Mouse (Mus musculus) testis, adult 10 weeks (tissue): Measurements from ENCODE around the gene Cd2bp2. TPM values are rescaled to one million over a fixed set of nuclear protein-coding genes. Genes with fewer than 3 reads are reported as not detected.

Source experiments
- polyA plus RNA-seq: library from polyadenylated mRNA; stranded (reverse); fragments of 350-450 nt; fragmentation: Illumina TruSeq; extraction: RNeasy Lipid Tissue Mini Kit (QIAGEN cat#74804); gene quantifications from one replicate; pipeline ENCODE4 v1.2.3, GENCODE M21; 2014; ENCODE audit warnings: low read depth, low replicate concordance

Gene Cd2bp2
- polyA plus RNA-seq, result 8.9 TPM

DNA sequence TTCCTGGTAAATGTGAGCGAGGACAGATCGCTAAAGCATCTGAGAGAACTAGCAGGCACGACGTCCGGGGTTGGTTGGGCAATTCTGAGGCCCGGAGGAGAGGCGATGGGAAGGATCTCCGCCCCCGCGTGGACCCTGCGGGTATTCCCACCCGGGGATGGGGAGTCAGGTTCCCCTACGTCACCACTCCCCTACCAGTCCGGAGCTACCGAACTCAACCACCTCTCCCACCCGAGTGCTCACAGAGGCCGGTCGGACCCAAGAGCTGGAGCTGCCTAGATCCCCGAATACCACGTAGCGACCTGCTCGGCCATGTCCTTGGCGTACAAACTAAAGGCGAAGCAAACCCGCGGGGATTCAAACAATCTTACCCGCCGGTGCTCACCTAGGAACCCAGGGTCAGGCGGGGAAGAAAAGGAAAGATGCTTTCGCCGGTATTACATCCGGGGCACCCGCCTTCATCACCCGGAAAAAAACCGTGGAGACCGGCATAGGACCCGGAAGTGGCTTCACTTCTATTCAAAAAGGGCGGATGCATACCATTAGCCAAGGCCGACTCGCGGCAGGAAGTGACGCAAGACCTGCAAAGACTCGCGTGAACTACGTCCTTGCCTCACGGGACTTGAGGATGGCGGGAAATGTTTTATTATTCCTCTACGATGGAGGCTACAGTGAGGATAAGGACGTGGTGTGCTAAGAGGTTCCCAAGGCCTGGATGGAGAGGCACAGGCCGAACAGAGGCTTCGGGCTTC, at the start of gene Cd2bp2:
Gene Cd2bp2, minus strand, starts transcription at position 507 of the 752 bp plus-strand sequence.

DNA sequence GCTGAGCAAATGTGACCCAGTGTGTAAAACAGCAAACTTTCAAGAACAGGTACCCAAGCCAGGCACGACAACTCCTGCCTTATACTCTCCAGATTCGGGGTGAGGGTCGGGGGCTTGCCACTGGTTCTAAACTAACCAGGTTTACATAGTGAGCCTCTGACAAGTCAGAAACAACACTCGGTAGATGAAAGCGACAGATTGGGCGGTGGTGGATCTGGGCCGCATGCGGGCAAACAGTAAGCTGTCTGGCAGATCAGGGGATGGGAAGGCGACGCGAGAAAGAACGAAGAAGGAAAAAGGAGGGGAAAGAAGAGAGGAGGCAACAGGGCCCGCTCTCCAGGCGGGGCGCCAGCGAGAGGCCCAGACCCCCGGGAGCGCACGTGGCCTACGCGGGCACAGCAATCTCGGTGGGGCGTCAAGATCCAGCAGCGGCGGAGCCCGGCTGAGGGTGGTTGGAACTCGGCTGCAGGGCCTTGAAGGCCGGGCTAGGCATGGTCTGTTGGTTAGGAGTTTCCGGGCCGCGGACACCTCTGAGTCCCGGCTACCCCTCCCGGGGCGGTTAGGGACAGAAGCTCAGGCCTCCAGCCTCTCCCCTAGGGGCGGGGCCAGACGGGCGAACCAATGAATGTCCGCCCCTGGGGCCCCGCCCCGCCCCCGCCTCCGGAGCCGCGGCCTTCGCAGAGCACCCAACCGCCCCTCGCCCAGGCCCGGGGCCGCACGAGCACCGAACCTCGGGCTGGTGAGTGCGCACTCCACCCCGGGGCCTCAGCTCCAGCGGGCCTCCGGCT, 48.2 kb upstream of the Cd2bp2 start, which contains the start of gene Zfp771:
Gene Zfp771, plus strand, starts transcription at position 405 of the 788 bp plus-strand sequence.

DNA sequence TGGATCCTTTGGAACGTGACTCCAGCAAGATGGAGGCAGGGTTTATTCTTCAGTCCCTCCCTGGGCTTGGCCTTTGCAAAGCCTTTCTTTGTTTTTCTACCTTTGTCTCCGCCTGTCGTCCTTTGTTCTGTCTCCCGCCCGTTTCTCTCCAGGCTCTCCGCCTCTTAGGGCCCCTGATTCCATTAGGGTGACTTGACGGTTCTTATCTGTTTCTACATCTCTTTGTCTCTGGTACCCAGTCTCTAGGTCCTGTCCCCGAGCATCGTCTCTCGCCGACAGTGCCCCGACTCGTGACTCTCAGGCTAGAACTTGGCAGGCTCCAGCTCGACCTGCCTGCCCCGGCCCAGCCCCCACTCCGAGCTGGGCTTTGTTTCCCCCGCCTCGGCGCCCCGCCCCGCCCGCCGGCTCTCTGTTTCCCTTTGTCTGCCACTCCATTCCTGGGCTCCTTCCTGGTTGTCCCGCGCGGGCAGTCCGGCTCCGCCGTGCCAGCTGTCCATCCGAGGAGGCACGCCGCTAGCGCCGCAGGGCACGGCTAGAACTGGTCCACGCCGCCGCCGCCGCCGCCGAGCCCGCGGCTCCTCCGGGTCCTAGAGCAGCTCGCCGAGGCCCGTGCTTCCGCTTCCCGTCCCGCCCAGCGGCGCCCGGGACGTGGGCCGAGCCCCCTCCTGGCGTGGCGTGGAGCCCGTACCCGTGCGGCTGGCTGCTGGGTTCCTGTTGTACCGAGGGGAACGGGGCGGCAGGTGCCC, 36.9 kb upstream of the Cd2bp2 start, which contains the start of the genes Zfp553 and Sept1:
Gene Zfp553, plus strand, starts transcription at position 440 of the 746 bp plus-strand sequence.
Gene Sept1, minus strand, starts transcription at position 509 of the 746 bp plus-strand sequence.

DNA sequence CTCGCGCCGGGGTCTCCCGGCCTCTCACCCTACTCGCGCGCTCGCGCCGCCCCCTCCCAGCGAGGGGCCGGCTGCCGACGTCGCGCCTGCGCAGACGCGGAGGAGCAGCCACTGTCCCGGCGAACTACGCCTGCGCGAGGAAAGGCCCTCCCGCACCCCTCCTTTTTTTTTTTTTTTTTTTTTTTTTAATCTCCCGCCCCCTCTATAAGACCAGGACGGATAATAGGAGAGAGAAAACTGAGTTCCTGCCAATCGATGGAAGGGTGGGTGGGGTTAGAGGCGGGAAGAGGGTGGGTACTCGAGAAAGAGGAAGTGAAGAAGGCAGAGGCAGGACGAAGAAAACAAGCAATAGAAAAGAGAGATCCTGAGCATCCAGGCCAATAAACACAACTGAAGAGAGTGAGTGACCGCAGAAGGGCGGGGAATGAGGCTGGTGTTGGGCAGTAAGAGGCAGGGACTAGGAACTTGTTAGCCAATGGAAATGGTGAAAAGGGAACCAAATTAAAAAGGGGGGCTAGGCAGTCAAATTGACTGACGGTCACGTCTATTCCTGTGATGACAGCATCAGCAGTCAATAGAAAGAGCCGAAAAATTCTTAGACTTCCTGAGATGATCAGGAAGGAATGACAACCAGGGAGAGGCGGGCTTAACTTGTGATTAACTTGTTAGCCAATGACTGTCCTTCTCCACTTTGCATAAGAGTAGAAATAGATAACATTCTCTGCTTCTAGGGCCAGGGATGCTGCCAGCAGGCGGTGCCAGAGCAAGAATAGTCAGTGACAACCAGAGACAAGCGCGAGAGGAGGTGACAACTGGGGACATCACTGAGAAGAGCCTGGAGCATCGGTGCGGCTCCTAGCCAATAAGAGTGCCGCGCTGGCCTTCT, 12.9 kb upstream of the Cd2bp2 start, which contains the start of gene Mylpf:
Gene Mylpf, plus strand, starts transcription at position 338 of the 886 bp plus-strand sequence.

GRCm38 (mm10) chr7:127208295-127208552, 12.4 kb upstream of the Cd2bp2 start, which contains the start of gene Tbc1d10b:
TSS of gene Tbc1d10b (minus strand) at chr7:127208468.

Other genes with a start within 250 kb of the Cd2bp2 start
- not detected for gene Asphd1, start 246.5 kb downstream of the Cd2bp2 start, polyA plus RNA-seq
- gene Sez6l2, start 245.5 kb downstream of the Cd2bp2 start, polyA plus RNA-seq, result 3.2 TPM
- gene Cdipt, start 220.1 kb downstream of the Cd2bp2 start, polyA plus RNA-seq, result 7.6 TPM
- 527 TPM for gene Cdiptos, start 220.0 kb downstream of the Cd2bp2 start, polyA plus RNA-seq
- 0.11 TPM for gene Mvp, start 181.4 kb downstream of the Cd2bp2 start, polyA plus RNA-seq
- gene Pagr1b, start 179.6 kb downstream of the Cd2bp2 start, polyA plus RNA-seq, result not detected
- not detected for gene Pagr1a, start 178.7 kb downstream of the Cd2bp2 start, polyA plus RNA-seq
- gene Gm42742, start 175.0 kb downstream of the Cd2bp2 start, polyA plus RNA-seq, result 0.80 TPM
- 0.22 TPM for gene Prrt2, start 174.8 kb downstream of the Cd2bp2 start, polyA plus RNA-seq
- gene Maz, start 169.0 kb downstream of the Cd2bp2 start, polyA plus RNA-seq, result 14.6 TPM
- gene Kif22, start 153.6 kb downstream of the Cd2bp2 start, polyA plus RNA-seq, result 12.4 TPM
- gene Zg16, start 108.7 kb downstream of the Cd2bp2 start, polyA plus RNA-seq, result not detected
- 1.8 TPM for gene AI467606, start 104.7 kb downstream of the Cd2bp2 start, polyA plus RNA-seq
- not detected for gene Qprt, start 73.8 kb downstream of the Cd2bp2 start, polyA plus RNA-seq
- gene Spn, start 58.2 kb downstream of the Cd2bp2 start, polyA plus RNA-seq, result 0.07 TPM
- 1.6 TPM for gene Tbc1d10b, start 12.4 kb upstream of the Cd2bp2 start, polyA plus RNA-seq
- not detected for gene Mylpf, start 12.8 kb upstream of the Cd2bp2 start, polyA plus RNA-seq
- 1.1 TPM for gene Zfp553, start 37.0 kb upstream of the Cd2bp2 start, polyA plus RNA-seq
- gene Sept1, start 37.1 kb upstream of the Cd2bp2 start, polyA plus RNA-seq, result 0.53 TPM
- gene Zfp771, start 48.2 kb upstream of the Cd2bp2 start, polyA plus RNA-seq, result 6.9 TPM
- gene Dctpp1, start 64.7 kb upstream of the Cd2bp2 start, polyA plus RNA-seq, result 0.62 TPM
- gene Sephs2, start 78.0 kb upstream of the Cd2bp2 start, polyA plus RNA-seq, result 126 TPM
- gene Itgal, start 100.2 kb upstream of the Cd2bp2 start, polyA plus RNA-seq, result 0.22 TPM
- gene Zfp768, start 149.5 kb upstream of the Cd2bp2 start, polyA plus RNA-seq, result 4.0 TPM
- 0.35 TPM for gene Zfp747, start 180.0 kb upstream of the Cd2bp2 start, polyA plus RNA-seq
- 0.20 TPM for gene 9130019O22Rik, start 191.1 kb upstream of the Cd2bp2 start, polyA plus RNA-seq
- gene E430018J23Rik, start 197.6 kb upstream of the Cd2bp2 start, polyA plus RNA-seq, result 0.57 TPM
- gene Zfp764, start 210.8 kb upstream of the Cd2bp2 start, polyA plus RNA-seq, result 0.14 TPM
- 1.4 TPM for gene Zfp688, start 226.0 kb upstream of the Cd2bp2 start, polyA plus RNA-seq